Mouse (Mus musculus) lung, embryonic 14.5 days (tissue): ENCODE data around the gene Mapk1ip1l. TPM values are rescaled to one million over a fixed set of nuclear protein-coding genes. Genes with fewer than 3 reads are reported as not detected.

Source experiments
- ATAC-seq: fragments of 200-750 bp; cut with Nextera tagmentation; 2 replicates; pipeline ENCODE4 v1.8.0; 2017; ENCODE audit warnings: mild to moderate bottlenecking, moderate TSS enrichment, moderate library complexity; ENCODE audit not compliant: insufficient read depth
- DNase-seq: peaks from one replicate; pipeline ENCODE4 v3.0.0-alpha.2; 2015
- H3K27ac ChIP-seq: fragments of 300-500 bp; sonication (generic); 2 replicates; pipeline ENCODE4 v1.5.1; 2014; ENCODE audit warnings: low read depth, mild to moderate bottlenecking, moderate library complexity
- H3K27me3 ChIP-seq: fragments of 300-500 bp; sonication (generic); 2 replicates; pipeline ENCODE4 v1.6.1; 2014; ENCODE audit warnings: low read length, control low read depth; ENCODE audit not compliant: insufficient read depth
- H3K36me3 ChIP-seq: fragments of 300-500 bp; sonication (generic); 2 replicates; pipeline ENCODE4 v1.6.1; 2014; ENCODE audit warnings: control low read depth; ENCODE audit not compliant: insufficient read depth
- H3K4me1 ChIP-seq: fragments of 300-500 bp; sonication (generic); 2 replicates; pipeline ENCODE4 v1.6.1; 2014; ENCODE audit warnings: antibody characterized with exemption, control low read depth; ENCODE audit not compliant: insufficient read depth
- H3K4me2 ChIP-seq: fragments of 300-500 bp; sonication (generic); 2 replicates; pipeline ENCODE4 v1.6.1; 2014; ENCODE audit warnings: mild to moderate bottlenecking
- H3K4me3 ChIP-seq: fragments of 300-500 bp; sonication (generic); 2 replicates; pipeline ENCODE4 v1.5.1; 2014; ENCODE audit warnings: low read depth, low read length
- H3K9ac ChIP-seq: fragments of 300-500 bp; sonication (generic); 2 replicates; pipeline ENCODE4 v1.6.1; 2014
- H3K9me3 ChIP-seq: fragments of 300-500 bp; sonication (generic); 2 replicates; pipeline ENCODE4 v1.6.1; 2016; ENCODE audit warnings: low read depth, low read length, control low read depth
- CTCF ChIP-seq: IDR thresholded peaks from 2 replicates; pipeline ENCODE4 v1.5.1; 2016; ENCODE audit warnings: antibody characterized with exemption, low read depth
- WGBS: fragments of 180-500 bp; shearing (Covaris S2); extraction: QIAGEN DNeasy Blood & Tissue Kit; methylation state at CpG from one replicate; pipeline ENCODE4 v1.1.7; 2014; 5-methylcytosine and 5-hydroxymethylcytosine counted together
- polyA plus RNA-seq: library from polyadenylated mRNA; unstranded; fragments of >200 nt; fragmentation: Nextera tagmentation; extraction: Ambion mirVana; gene quantifications from 2 replicates; pipeline ENCODE4 v1.2.1, GENCODE M21; 2014

Gene Mapk1ip1l
- polyA plus RNA-seq, 1 experiment from 2014 or later: 101 TPM

DNA sequence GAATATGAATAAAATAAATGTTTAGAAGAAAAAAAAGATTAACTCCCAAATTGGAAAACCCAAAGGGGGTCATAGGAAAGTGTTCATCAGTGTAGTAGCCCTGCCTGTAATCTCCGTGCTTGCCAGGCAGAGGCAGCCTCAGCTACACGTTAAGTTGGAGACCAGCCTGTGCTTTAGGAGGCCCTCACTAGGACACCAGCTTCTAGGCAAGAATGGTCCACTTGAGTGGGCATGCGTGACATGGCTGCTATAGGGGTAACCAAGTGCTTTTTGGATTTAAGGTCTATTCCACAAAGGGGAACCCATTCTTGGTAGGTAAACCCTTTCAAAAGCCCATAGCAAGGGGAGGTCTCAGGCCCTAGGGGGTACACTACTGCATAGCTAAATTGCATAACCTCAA lies 22.6 kb upstream of the Mapk1ip1l start:
- DNase-seq (peak; percentile 41), ATAC-seq (no peak)
- H3K4me3 ChIP-seq: peak overlapping the region; percentile 70
- 19% methylated on average over 3 of the region's 3 CpGs for WGBS
- TF ChIP-seq CTCF: peak; percentile 29; the same call in 1 of the 2 replicates
- 0 out of 2 replicates have a peak, but pooled peaks cover 2% of the 10 kb centered on the region for H3K4me1 ChIP-seq
- no peaks in the 10 kb centered on the region for H3K27me3 ChIP-seq
- peak overlapping the region; percentile 84 for H3K9ac ChIP-seq
- H3K4me2 ChIP-seq: peak overlapping the region; percentile 81
- no peak overlapping the region for H3K27ac ChIP-seq
- H3K36me3 ChIP-seq: peaks cover 37% of the 10 kb centered on the region
- no peaks in the 10 kb centered on the region for H3K9me3 ChIP-seq

DNA sequence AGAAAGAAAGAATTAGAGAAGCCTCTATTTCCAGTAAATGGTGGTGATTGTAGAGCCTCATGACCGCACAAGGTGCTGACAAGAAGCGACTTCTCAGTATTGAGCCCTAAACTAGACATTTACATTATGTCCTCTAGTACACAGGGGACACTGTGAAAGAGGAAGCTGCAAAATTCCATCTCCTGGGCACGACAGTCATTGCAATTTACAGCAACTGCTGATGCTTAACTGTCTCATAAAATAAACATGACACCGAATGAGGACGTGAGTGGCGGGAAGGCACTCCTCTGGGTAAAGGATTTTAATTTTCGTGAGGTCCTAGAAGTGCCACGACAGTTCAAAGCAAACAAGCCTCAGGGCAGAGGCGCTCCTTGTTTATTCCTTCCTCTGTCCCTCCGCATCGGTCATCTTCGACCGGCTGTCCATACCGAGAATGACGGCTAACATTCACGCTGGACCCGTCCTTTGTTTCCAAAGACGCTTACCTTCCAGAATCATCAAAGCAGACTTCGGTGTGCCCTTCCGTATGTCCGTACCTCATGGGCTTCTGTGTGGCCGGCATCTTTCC lies 21.9 kb upstream of the Mapk1ip1l start:
- ATAC-seq: peak; percentile 24; the same call in 1 of the 2 replicates
- H3K9me3 ChIP-seq: no peaks in the 10 kb centered on the region

DNA sequence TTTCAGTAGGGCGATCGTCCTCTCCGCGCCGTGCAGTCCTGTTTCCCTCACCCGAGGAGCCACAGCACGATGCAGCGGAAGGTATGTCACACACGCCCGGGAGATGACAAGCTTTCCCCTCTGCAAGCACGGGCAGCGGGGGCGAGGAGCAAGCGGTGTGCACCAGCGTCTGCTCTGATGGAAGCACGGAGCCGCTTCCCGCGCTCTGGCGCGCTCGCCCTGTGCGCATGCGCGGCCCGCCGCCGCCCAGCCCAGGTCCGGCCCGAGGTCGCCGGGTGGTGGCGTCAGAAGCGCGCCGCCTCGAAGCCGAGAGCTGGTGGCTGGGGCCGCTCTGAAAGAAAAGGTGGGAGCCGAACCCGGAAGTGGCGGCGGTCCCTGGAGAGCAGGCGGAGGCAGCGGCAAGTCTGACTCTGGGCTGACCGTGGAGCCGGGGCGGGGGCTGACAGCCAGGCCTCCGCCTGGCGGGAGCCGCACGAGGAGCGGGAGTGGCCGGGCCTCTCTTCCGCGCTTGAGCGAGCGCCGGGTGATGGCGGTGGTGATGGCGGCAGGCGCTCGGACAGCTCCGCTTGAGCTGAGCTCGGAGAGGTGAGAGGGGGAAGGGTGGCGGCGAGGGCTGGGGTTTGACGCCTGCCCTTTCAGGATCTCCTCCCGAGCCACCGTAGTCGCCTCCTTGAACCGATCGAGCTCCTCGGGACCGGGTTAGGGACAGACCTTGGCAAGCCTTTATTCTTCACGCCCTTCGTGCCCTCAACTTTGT lies 21.3 kb upstream of the Mapk1ip1l start, which contains the start of the genes Wdhd1 and Socs4:
Wdhd1 (minus strand) TSS at position 221 of the 757 bp plus-strand sequence.
Socs4 (plus strand) TSS at position 295 of the 757 bp plus-strand sequence.
- Histone ChIP-seq H3K9me3 (no peaks in the 10 kb centered on the region), H3K4me1 (0 out of 2 replicates have a peak, but pooled peaks cover 2% of the 10 kb centered on the region), H3K4me2 (peak within 1 kb of the TSS; percentile 81), H3K4me3 (peak within 1 kb of the TSS; percentile 70), H3K27me3 (no peaks in the 10 kb centered on the region), H3K36me3 (peaks cover 25% of the 10 kb centered on the region), H3K27ac (peak within 1 kb of the TSS; percentile 96), H3K9ac (peak within 1 kb of the TSS; percentile 84)
- ATAC-seq: peak; percentile 97
- peak; percentile 97 for DNase-seq
- under 1% methylated on average over 77 of the region's 77 CpGs for WGBS
- TF ChIP-seq CTCF: no peak

More for the DNA sequence above, 21.9 kb upstream of the Mapk1ip1l start:
- no peak for TF ChIP-seq CTCF
- WGBS: under 1% methylated on average over 22 of the region's 22 CpGs
- H3K27ac ChIP-seq: peak overlapping the region; percentile 96
- H3K9ac ChIP-seq: peak overlapping the region; percentile 84
- peak overlapping the region; percentile 81 for H3K4me2 ChIP-seq
- peak overlapping the region; percentile 70 for H3K4me3 ChIP-seq
- no peaks in the 10 kb centered on the region for H3K27me3 ChIP-seq
- DNase-seq: peak; percentile 50
- peaks cover 32% of the 10 kb centered on the region for H3K36me3 ChIP-seq
- H3K4me1 ChIP-seq: 0 out of 2 replicates have a peak, but pooled peaks cover 2% of the 10 kb centered on the region

DNA sequence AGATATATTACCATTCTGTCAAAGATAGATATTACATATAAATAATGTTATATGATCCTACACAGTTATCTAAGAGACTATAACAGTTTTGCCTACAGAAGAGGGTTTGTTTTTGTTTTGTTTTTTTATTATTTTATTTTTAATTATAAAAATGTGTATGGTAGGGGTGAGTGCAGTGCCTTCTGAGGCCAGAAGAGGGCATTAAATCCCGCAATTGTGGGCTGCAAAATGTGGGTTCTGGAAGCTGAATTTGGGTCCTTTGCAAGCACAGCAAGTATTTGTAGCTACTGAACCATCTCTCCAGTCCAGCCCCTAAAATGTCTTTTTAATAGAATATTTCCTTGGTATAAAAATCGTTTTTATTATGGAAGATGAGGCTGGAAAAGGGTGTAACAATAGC lies 19.0 kb upstream of the Mapk1ip1l start:
- H3K36me3 ChIP-seq: peaks cover 10% of the 10 kb centered on the region; the same call in 1 of the 2 replicates
- H3K4me3 ChIP-seq: no peak overlapping the region
- no peak overlapping the region for H3K9ac ChIP-seq
- H3K9me3 ChIP-seq: no peaks in the 10 kb centered on the region
- no peak overlapping the region for H3K4me2 ChIP-seq
- no peak overlapping the region for H3K27ac ChIP-seq
- 81% methylated on average over 2 of the region's 2 CpGs for WGBS
- no peaks in the 10 kb centered on the region for H3K27me3 ChIP-seq
- DNase-seq (no peak), ATAC-seq (no peak)
- TF ChIP-seq CTCF: no peak
- 0 out of 2 replicates have a peak, but pooled peaks cover 2% of the 10 kb centered on the region for H3K4me1 ChIP-seq

DNA sequence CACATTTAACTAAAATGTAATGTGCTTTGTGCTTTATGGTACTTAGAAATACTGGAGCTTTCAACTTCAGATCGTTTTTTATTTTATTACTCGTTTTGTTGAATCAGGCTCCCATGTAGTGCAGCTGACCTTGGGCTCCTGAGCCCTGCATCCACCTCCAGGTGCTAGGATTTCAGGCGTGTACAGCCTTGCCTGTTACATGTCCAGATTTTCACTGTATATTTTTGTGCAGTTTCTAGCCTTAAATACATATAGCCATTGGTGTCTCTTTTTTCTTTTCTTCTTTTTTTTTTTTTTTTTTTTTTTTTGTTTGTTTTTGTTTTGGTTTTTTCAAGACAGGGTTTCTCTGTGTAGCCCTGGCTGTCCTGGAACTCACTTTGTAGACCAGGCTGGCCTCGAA lies 16.5 kb upstream of the Mapk1ip1l start:
- TF ChIP-seq CTCF: no peak
- H3K4me1 ChIP-seq: no peaks in the 10 kb centered on the region
- H3K9me3 ChIP-seq: no peaks in the 10 kb centered on the region
- WGBS: 86% methylated on average over 4 of the region's 4 CpGs
- H3K9ac ChIP-seq: no peak overlapping the region
- H3K4me3 ChIP-seq: no peak overlapping the region
- no peaks in the 10 kb centered on the region for H3K27me3 ChIP-seq
- 0 out of 2 replicates have a peak, but pooled peaks cover 6% of the 10 kb centered on the region for H3K36me3 ChIP-seq
- DNase-seq: no peak
- no peak for ATAC-seq
- no peak overlapping the region for H3K27ac ChIP-seq
- H3K4me2 ChIP-seq: no peak overlapping the region

DNA sequence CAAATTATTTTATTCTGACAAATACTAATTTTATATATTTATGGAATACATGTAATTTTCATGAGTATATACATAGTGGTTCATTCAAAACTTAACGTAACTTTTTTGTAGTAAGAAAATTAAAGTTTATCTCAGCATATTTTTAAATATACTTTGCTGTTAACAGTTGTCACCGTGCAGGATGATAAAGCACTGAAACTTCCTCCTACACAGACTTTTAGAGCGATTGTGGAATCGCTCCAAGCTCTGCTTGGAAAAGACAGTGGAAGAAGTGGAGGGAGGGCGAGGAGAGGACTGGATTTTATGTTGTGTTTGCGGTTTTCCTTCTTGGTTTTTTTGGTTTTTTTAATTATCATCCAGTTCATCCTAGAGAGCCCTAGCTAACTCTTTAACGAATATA lies 14.5 kb upstream of the Mapk1ip1l start:
- Histone ChIP-seq H3K27ac (no peak overlapping the region), H3K36me3 (0 out of 2 replicates have a peak, but pooled peaks cover 6% of the 10 kb centered on the region), H3K4me1 (no peaks in the 10 kb centered on the region), H3K9me3 (no peaks in the 10 kb centered on the region), H3K4me3 (no peak overlapping the region), H3K27me3 (no peaks in the 10 kb centered on the region), H3K4me2 (no peak overlapping the region), H3K9ac (no peak overlapping the region)
- WGBS: 45% methylated on average over 7 of the region's 7 CpGs
- no peak for ATAC-seq
- no peak for TF ChIP-seq CTCF
- peak; percentile 57 for DNase-seq

DNA sequence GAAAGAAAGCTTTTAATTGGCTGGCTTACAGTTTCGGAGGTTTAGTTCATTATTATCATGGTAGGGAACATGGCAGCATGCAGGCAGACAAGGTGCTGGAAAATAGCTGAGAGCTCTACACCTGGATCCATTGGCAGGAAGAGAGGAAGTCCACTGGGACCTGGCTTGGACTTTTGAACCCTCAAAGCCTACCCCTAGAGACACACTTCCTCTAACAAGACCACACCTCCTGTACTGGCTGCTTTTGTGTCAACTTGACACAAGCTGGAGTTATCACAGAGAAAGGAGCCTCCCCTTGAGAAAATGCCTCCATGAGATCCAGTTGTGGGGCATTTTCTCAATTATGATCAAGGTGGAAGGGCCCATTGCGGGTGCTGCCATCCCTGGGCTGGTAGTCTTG lies 12.8 kb upstream of the Mapk1ip1l start:
- Histone ChIP-seq H3K9ac (no peak overlapping the region), H3K4me2 (no peak overlapping the region), H3K36me3 (peaks cover 12% of the 10 kb centered on the region), H3K9me3 (no peaks in the 10 kb centered on the region), H3K4me1 (no peaks in the 10 kb centered on the region), H3K27me3 (no peaks in the 10 kb centered on the region), H3K4me3 (no peak overlapping the region), H3K27ac (no peak overlapping the region)
- 98% methylated on average over 2 of the region's 2 CpGs for WGBS
- TF ChIP-seq CTCF: no peak
- no peak for ATAC-seq
- no peak for DNase-seq
